Mouse (Mus musculus): ENCODE results near the gene Gtf2h3. TPM values are rescaled to one million over a fixed set of nuclear protein-coding genes. Genes with fewer than 3 reads are reported as not detected.
"Not testable (repeated sequence)": the region's sequence is repeated elsewhere in the genome, so short reads cannot be mapped to it uniquely, and the experiment has no call there.

Gene Gtf2h3
- polyA plus RNA-seq, 1 experiment from 2014 or later = 62.9 TPM

- Histone ChIP-seq H3K27ac (no peak overlapping the region), H3K27me3 (no peaks in the 10 kb centered on the region), H3K4me1 (replicated peaks) (peaks cover 29% of the 10 kb centered on the region), H3K9ac (replicated peaks) (no peak overlapping the region), H3K36me3 (peaks cover 52% of the 10 kb centered on the region), H3K9me3 (no peaks in the 10 kb centered on the region), H3K4me2 (replicated peaks) (no peak overlapping the region), H3K4me3 (replicated peaks) (no peak overlapping the region)
- ATAC-seq = no peak
- 95% methylated on average over 5 of the region's 5 CpGs for WGBS
Measured at GRCm38 (mm10) chr5:124582515-124582914, 3.6 kb downstream of the Gtf2h3 start.

GRCm38 (mm10) chr5:124592768-124593167, 13.8 kb downstream of the Gtf2h3 start:
- 100% methylated on average over 3 of the region's 3 CpGs for WGBS
- Histone ChIP-seq H3K27me3 (no peaks in the 10 kb centered on the region), H3K4me3 (replicated peaks) (no peak overlapping the region), H3K9ac (replicated peaks) (no peak overlapping the region), H3K9me3 (no peaks in the 10 kb centered on the region), H3K4me1 (replicated peaks) (no peaks in the 10 kb centered on the region), H3K27ac (no peak overlapping the region), H3K4me2 (replicated peaks) (no peak overlapping the region), H3K36me3 (peaks cover 85% of the 10 kb centered on the region)
- ATAC-seq = no peak

- Histone ChIP-seq H3K4me3 (replicated peaks) (peak overlapping the region; percentile 82), H3K4me1 (replicated peaks) (peaks cover 16% of the 10 kb centered on the region), H3K36me3 (peaks cover 41% of the 10 kb centered on the region), H3K9me3 (no peaks in the 10 kb centered on the region), H3K27me3 (no peaks in the 10 kb centered on the region), H3K27ac (0 out of 2 replicates have a peak overlapping the region, but pooled peaks have one; percentile 37), H3K9ac (replicated peaks) (peak overlapping the region; percentile 74), H3K4me2 (replicated peaks) (peak overlapping the region; percentile 94)
- ATAC-seq = peak; percentile 100
- WGBS = 6% methylated on average over 30 of the region's 30 CpGs
Measured at GRCm38 (mm10) chr5:124598224-124599174, 19.6 kb downstream of the Gtf2h3 start.

GRCm38 (mm10) chr5:124599726-124600125, 20.8 kb downstream of the Gtf2h3 start:
- not testable (repeated sequence) for ATAC-seq; H3K9ac ChIP-seq (replicated peaks); H3K9me3 ChIP-seq; H3K27me3 ChIP-seq; H3K27ac ChIP-seq
- Histone ChIP-seq H3K4me2 (replicated peaks) (peak overlapping the region; percentile 94), H3K36me3 (peaks cover 35% of the 10 kb centered on the region), H3K4me1 (replicated peaks) (peaks cover 16% of the 10 kb centered on the region), H3K4me3 (replicated peaks) (peak overlapping the region; percentile 82)
- WGBS = 72% methylated on average over 8 of the region's 8 CpGs

GRCm38 (mm10) chr5:124602349-124602748, 23.4 kb downstream of the Gtf2h3 start:
- 67% methylated on average over 5 of the region's 5 CpGs for WGBS

GRCm38 (mm10) chr5:124604296-124604695, 25.4 kb downstream of the Gtf2h3 start:
- WGBS = 92% methylated on average over 4 of the region's 4 CpGs
- peaks cover 36% of the 10 kb centered on the region for H3K36me3 ChIP-seq

More at GRCm38 (mm10) chr5:124602349-124602748, 23.4 kb downstream of the Gtf2h3 start:
- Histone ChIP-seq H3K4me3 (replicated peaks) (no peak overlapping the region), H3K9me3 (no peaks in the 10 kb centered on the region), H3K4me1 (replicated peaks) (peaks cover 16% of the 10 kb centered on the region), H3K36me3 (peaks cover 20% of the 10 kb centered on the region), H3K27me3 (no peaks in the 10 kb centered on the region), H3K9ac (replicated peaks) (no peak overlapping the region), H3K4me2 (replicated peaks) (no peak overlapping the region), H3K27ac (no peak overlapping the region)
- no peak for ATAC-seq

GRCm38 (mm10) chr5:124605041-124605622, 26.2 kb downstream of the Gtf2h3 start:
- no peak for ATAC-seq
- 91% methylated on average over 17 of the region's 17 CpGs for WGBS
- Histone ChIP-seq H3K27me3 (no peaks in the 10 kb centered on the region), H3K9ac (replicated peaks) (no peak overlapping the region), H3K27ac (no peak overlapping the region), H3K4me1 (replicated peaks) (no peaks in the 10 kb centered on the region), H3K36me3 (peaks cover 36% of the 10 kb centered on the region), H3K4me2 (replicated peaks) (no peak overlapping the region), H3K4me3 (replicated peaks) (no peak overlapping the region), H3K9me3 (no peaks in the 10 kb centered on the region)

More at GRCm38 (mm10) chr5:124604296-124604695, 25.4 kb downstream of the Gtf2h3 start:
- Histone ChIP-seq H3K4me1 (replicated peaks) (peaks cover 5% of the 10 kb centered on the region), H3K4me2 (replicated peaks) (no peak overlapping the region), H3K9ac (replicated peaks) (no peak overlapping the region), H3K27ac (no peak overlapping the region), H3K9me3 (no peaks in the 10 kb centered on the region), H3K4me3 (replicated peaks) (no peak overlapping the region), H3K27me3 (no peaks in the 10 kb centered on the region)
- no peak for ATAC-seq

GRCm38 (mm10) chr5:124610965-124611364, 32.0 kb downstream of the Gtf2h3 start:
- no peak overlapping the region for H3K27ac ChIP-seq
- no peaks in the 10 kb centered on the region for H3K4me1 ChIP-seq (replicated peaks)
- no peak for ATAC-seq
- H3K9ac ChIP-seq (replicated peaks) = no peak overlapping the region
- no peaks in the 10 kb centered on the region for H3K27me3 ChIP-seq
- H3K9me3 ChIP-seq = no peaks in the 10 kb centered on the region
- no peak overlapping the region for H3K4me3 ChIP-seq (replicated peaks)
- no peak overlapping the region for H3K4me2 ChIP-seq (replicated peaks)
- WGBS = 73% methylated on average over 10 of the region's 10 CpGs
- peaks cover 58% of the 10 kb centered on the region for H3K36me3 ChIP-seq

- Histone ChIP-seq H3K4me3 (replicated peaks) (no peak overlapping the region), H3K9ac (replicated peaks) (no peak overlapping the region), H3K27ac (no peak overlapping the region), H3K4me2 (replicated peaks) (no peak overlapping the region), H3K36me3 (peaks cover 61% of the 10 kb centered on the region), H3K4me1 (replicated peaks) (no peaks in the 10 kb centered on the region), H3K27me3 (no peaks in the 10 kb centered on the region), H3K9me3 (no peaks in the 10 kb centered on the region)
- ATAC-seq = no peak
- WGBS = 94% methylated on average over 11 of the region's 11 CpGs
Measured at GRCm38 (mm10) chr5:124614709-124615108, 35.8 kb downstream of the Gtf2h3 start.

- WGBS = 87% methylated on average over 10 of the region's 10 CpGs
Measured at GRCm38 (mm10) chr5:124618711-124619110, 39.8 kb downstream of the Gtf2h3 start.

GRCm38 (mm10) chr5:124621362-124621761, 42.4 kb downstream of the Gtf2h3 start:
- H3K36me3 ChIP-seq = peaks cover 56% of the 10 kb centered on the region
- WGBS = 69% methylated on average over 13 of the region's 13 CpGs
- H3K9me3 ChIP-seq = no peaks in the 10 kb centered on the region
- H3K9ac ChIP-seq (replicated peaks) = no peak overlapping the region
- ATAC-seq = no peak
- no peak overlapping the region for H3K4me2 ChIP-seq (replicated peaks)
- H3K27ac ChIP-seq = no peak overlapping the region
- no peaks in the 10 kb centered on the region for H3K4me1 ChIP-seq (replicated peaks)
- H3K4me3 ChIP-seq (replicated peaks) = no peak overlapping the region
- H3K27me3 ChIP-seq = no peaks in the 10 kb centered on the region

More at GRCm38 (mm10) chr5:124618711-124619110, 39.8 kb downstream of the Gtf2h3 start:
- Histone ChIP-seq H3K4me3 (replicated peaks) (no peak overlapping the region), H3K4me2 (replicated peaks) (no peak overlapping the region), H3K36me3 (peaks cover 61% of the 10 kb centered on the region), H3K9ac (replicated peaks) (no peak overlapping the region), H3K9me3 (no peaks in the 10 kb centered on the region), H3K27me3 (no peaks in the 10 kb centered on the region), H3K27ac (no peak overlapping the region), H3K4me1 (replicated peaks) (no peaks in the 10 kb centered on the region)
- ATAC-seq = no peak

GRCm38 (mm10) chr5:124622890-124623289, 44.0 kb downstream of the Gtf2h3 start:
- H3K9ac ChIP-seq (replicated peaks) = no peak overlapping the region
- no peaks in the 10 kb centered on the region for H3K9me3 ChIP-seq
- peaks cover 1% of the 10 kb centered on the region for H3K4me1 ChIP-seq (replicated peaks)
- peaks cover 53% of the 10 kb centered on the region for H3K36me3 ChIP-seq
- no peak overlapping the region for H3K4me3 ChIP-seq (replicated peaks)
- H3K4me2 ChIP-seq (replicated peaks) = no peak overlapping the region
- 89% methylated on average over 15 of the region's 15 CpGs for WGBS
- no peak overlapping the region for H3K27ac ChIP-seq
- no peaks in the 10 kb centered on the region for H3K27me3 ChIP-seq
- no peak for ATAC-seq

Data from midbrain, embryonic 13.5 days (tissue).